Mouse (Mus musculus): ENCODE data around the gene Nebl.
A peak's percentile ranks its signal among the peaks of the same experiment; 100 is the strongest.

The Nebl gene

GRCm38 (mm10) chr2:17705426-17705825, 25.8 kb downstream of the Nebl start:
- DNase-seq = no peak

- no peak for DNase-seq
These were observed 28.1 kb downstream of the Nebl start for GRCm38 (mm10) chr2:17703170-17703512.

GRCm38 (mm10) chr2:17702481-17703169, 28.6 kb downstream of the Nebl start:
- DNase-seq = no peak

- no peak for DNase-seq
These were observed 32.8 kb downstream of the Nebl start for GRCm38 (mm10) chr2:17698161-17699087.

- no peak for DNase-seq
These were observed 38.3 kb downstream of the Nebl start for GRCm38 (mm10) chr2:17692926-17693325.

GRCm38 (mm10) chr2:17690264-17690663, 41.0 kb downstream of the Nebl start:
- no peak for DNase-seq

GRCm38 (mm10) chr2:17687141-17687540, 44.1 kb downstream of the Nebl start:
- no peak for DNase-seq

- peak; percentile 90 for DNase-seq
These were observed 47.8 kb downstream of the Nebl start for GRCm38 (mm10) chr2:17683326-17684040.

- no peak for DNase-seq
These were observed 59.1 kb downstream of the Nebl start for GRCm38 (mm10) chr2:17672156-17672555.

GRCm38 (mm10) chr2:17671566-17671965, 59.7 kb downstream of the Nebl start:
- no peak for DNase-seq

- no peak for DNase-seq
These were observed 61.3 kb downstream of the Nebl start for GRCm38 (mm10) chr2:17669953-17670352.

GRCm38 (mm10) chr2:17669000-17669399, 62.3 kb downstream of the Nebl start:
- DNase-seq = no peak

- DNase-seq = no peak
These were observed 73.1 kb downstream of the Nebl start for GRCm38 (mm10) chr2:17658176-17658575.

- DNase-seq = peak; percentile 57
These were observed 81.0 kb downstream of the Nebl start for GRCm38 (mm10) chr2:17650147-17650834.

GRCm38 (mm10) chr2:17649728-17650127, 81.5 kb downstream of the Nebl start:
- no peak for DNase-seq

- DNase-seq = peak; percentile 40
These were observed 86.7 kb downstream of the Nebl start for GRCm38 (mm10) chr2:17644282-17645262.

- DNase-seq = no peak
These were observed 87.4 kb downstream of the Nebl start for GRCm38 (mm10) chr2:17643869-17644268.

- no peak for DNase-seq
These were observed 88.5 kb downstream of the Nebl start for GRCm38 (mm10) chr2:17642770-17643169.

- no peak for DNase-seq
These were observed 90.4 kb downstream of the Nebl start for GRCm38 (mm10) chr2:17640861-17641260.

GRCm38 (mm10) chr2:17638631-17639030, 92.6 kb downstream of the Nebl start:
- DNase-seq = no peak

GRCm38 (mm10) chr2:17623931-17624330, 107.3 kb downstream of the Nebl start:
- DNase-seq = no peak

- no peak for DNase-seq
These were observed 121.0 kb downstream of the Nebl start for GRCm38 (mm10) chr2:17610259-17610658.
